Mouse (Mus musculus): ENCODE measurements around the gene Tmem189. TPM values are rescaled to one million over a fixed set of nuclear protein-coding genes. Genes with fewer than 3 reads are reported as not detected.

Tmem189 gene
- total RNA-seq, 2 experiments from 2014 or later, result 31.2 to 33.5 TPM

Small RNA genes within 50 kb of the gene (microRNA-seq; reads per million reads assigned to microRNA genes)
- gene Gm22355, result not detected

Other genes starting within 250 kb of the Tmem189 start
- 10 to 100 TPM; 51.0 to 55.9 TPM for gene Rnf114, start 197.2 kb downstream of the Tmem189 start, total RNA-seq (2021)
- 10 to 100 TPM; 26.5 to 28.9 TPM for gene Spata2, start 196.9 kb downstream of the Tmem189 start, total RNA-seq (2021)
- gene Snai1, start 151.6 kb downstream of the Tmem189 start, total RNA-seq (2021), result 1 to 10 TPM; 6.2 to 8.5 TPM
- 100 to 1,000 TPM; 159 to 162 TPM for gene Ube2v1, start 57.7 kb downstream of the Tmem189 start, total RNA-seq (2021)
- 10 to 100 TPM; 16.4 to 17.5 TPM for gene Gm20431, start 28.3 kb downstream of the Tmem189 start, total RNA-seq (2021)
- 100 to 1,000 TPM; 269 to 439 TPM for gene Cebpb, start 907 bp downstream of the Tmem189 start, total RNA-seq (2021)
- 10 to 100 TPM; 43.1 to 50.2 TPM for gene Ptpn1, start 242.2 kb upstream of the Tmem189 start, total RNA-seq (2021)

Data from adrenal gland, postnatal 10 days (tissue).